Mouse (Mus musculus): ENCODE results near the gene Pla2g6. TPM values are rescaled to one million over a fixed set of nuclear protein-coding genes. Genes with fewer than 3 reads are reported as not detected.
A peak's percentile ranks its signal among the peaks of the same experiment; 100 is the strongest.

Gene Pla2g6
- total RNA-seq (2017): 7.8 and 16.9 TPM in 2 replicates

- ATAC-seq (replicated peaks; ENCODE audit: low read depth, poor library complexity, severe bottlenecking): peak; percentile 84
These were observed at the start of gene Pla2g6 for GRCm38 (mm10) chr15:79328058-79328938. Pla2g6 (minus strand) TSS chr15:79328390.

GRCm38 (mm10) chr15:79377681-79378080 lies 49.5 kb upstream of the Pla2g6 start:
- ATAC-seq (replicated peaks; ENCODE audit: low read depth, poor library complexity, severe bottlenecking): no peak

GRCm38 (mm10) chr15:79374760-79375159 lies 46.6 kb upstream of the Pla2g6 start:
- ATAC-seq (replicated peaks; ENCODE audit: low read depth, poor library complexity, severe bottlenecking): no peak

- ATAC-seq (replicated peaks; ENCODE audit: low read depth, poor library complexity, severe bottlenecking): peak; percentile 75
These were observed 42.2 kb upstream of the Pla2g6 start for GRCm38 (mm10) chr15:79370281-79370843.

GRCm38 (mm10) chr15:79369452-79370280 lies 41.5 kb upstream of the Pla2g6 start:
- no peak for ATAC-seq (replicated peaks; ENCODE audit: low read depth, poor library complexity, severe bottlenecking)

GRCm38 (mm10) chr15:79368861-79369440 lies 40.8 kb upstream of the Pla2g6 start:
- ATAC-seq (replicated peaks; ENCODE audit: low read depth, poor library complexity, severe bottlenecking): no peak

- ATAC-seq (replicated peaks; ENCODE audit: low read depth, poor library complexity, severe bottlenecking): no peak
These were observed 40.2 kb upstream of the Pla2g6 start for GRCm38 (mm10) chr15:79368313-79368811.

GRCm38 (mm10) chr15:79366402-79366801 lies 38.2 kb upstream of the Pla2g6 start:
- ATAC-seq (replicated peaks; ENCODE audit: low read depth, poor library complexity, severe bottlenecking): no peak

GRCm38 (mm10) chr15:79365068-79365467 lies 36.9 kb upstream of the Pla2g6 start:
- no peak for ATAC-seq (replicated peaks; ENCODE audit: low read depth, poor library complexity, severe bottlenecking)

- no peak for ATAC-seq (replicated peaks; ENCODE audit: low read depth, poor library complexity, severe bottlenecking)
These were observed 35.9 kb upstream of the Pla2g6 start for GRCm38 (mm10) chr15:79364120-79364519.

- peak; percentile 60 for ATAC-seq (replicated peaks; ENCODE audit: low read depth, poor library complexity, severe bottlenecking)
These were observed 32.8 kb upstream of the Pla2g6 start for GRCm38 (mm10) chr15:79361023-79361422.

GRCm38 (mm10) chr15:79360371-79360770 lies 32.2 kb upstream of the Pla2g6 start:
- ATAC-seq (replicated peaks; ENCODE audit: low read depth, poor library complexity, severe bottlenecking): no peak

GRCm38 (mm10) chr15:79359954-79360353 lies 31.8 kb upstream of the Pla2g6 start:
- no peak for ATAC-seq (replicated peaks; ENCODE audit: low read depth, poor library complexity, severe bottlenecking)

- ATAC-seq (replicated peaks; ENCODE audit: low read depth, poor library complexity, severe bottlenecking): no peak
These were observed 29.9 kb upstream of the Pla2g6 start for GRCm38 (mm10) chr15:79357974-79358690.

GRCm38 (mm10) chr15:79357036-79357911 lies 29.1 kb upstream of the Pla2g6 start:
- ATAC-seq (replicated peaks; ENCODE audit: low read depth, poor library complexity, severe bottlenecking): peak; percentile 57

- ATAC-seq (replicated peaks; ENCODE audit: low read depth, poor library complexity, severe bottlenecking): no peak
These were observed 28.3 kb upstream of the Pla2g6 start for GRCm38 (mm10) chr15:79356481-79356880.

- no peak for ATAC-seq (replicated peaks; ENCODE audit: low read depth, poor library complexity, severe bottlenecking)
These were observed 26.4 kb upstream of the Pla2g6 start for GRCm38 (mm10) chr15:79354619-79355018.

- ATAC-seq (replicated peaks; ENCODE audit: low read depth, poor library complexity, severe bottlenecking): no peak
These were observed 25.6 kb upstream of the Pla2g6 start for GRCm38 (mm10) chr15:79353690-79354305.
